14 mouse cellular contexts compared by ENCODE assay signal in genomic region chr2:109950311-109950710, GRCm38 (mm10).
"Had no signal": no experiment of that assay in that cellular context is flagged by ENCODE, and none has a peak within 500 bp of the region (broad histone marks: within the 10 kb centered on the region; RNA-seq: fewer than 3 reads in every experiment).

No protein-coding gene starts in this region.

- DNase-seq: kidney, adult 18-20 months; kidney, postnatal 14 days; lung, adult 18-20 months; retina, postnatal 1 day; right cerebral cortex, postnatal 4 days; spleen, adult 18-20 months; thymus, adult 2 months; thymus, postnatal 25 days had no signal

- H3K27me3 ChIP-seq: kidney, embryonic 15.5 days; neural tube, embryonic 13.5 days; stomach, embryonic 15.5 days had no signal

- H3K4me3 ChIP-seq: kidney, embryonic 15.5 days; limb, embryonic 10.5 days; midbrain, embryonic 12.5 days; neural tube, embryonic 13.5 days; stomach, embryonic 15.5 days had no signal

- H3K9me3 ChIP-seq: kidney, embryonic 15.5 days; limb, embryonic 10.5 days; midbrain, embryonic 12.5 days; neural tube, embryonic 13.5 days; stomach, embryonic 15.5 days had no signal

- H3K9ac ChIP-seq: kidney, embryonic 15.5 days; midbrain, embryonic 12.5 days; neural tube, embryonic 13.5 days; stomach, embryonic 15.5 days had no signal

- ATAC-seq: midbrain, embryonic 16.5 days had no signal

- H3K27ac ChIP-seq: kidney, embryonic 15.5 days; limb, embryonic 10.5 days; midbrain, embryonic 12.5 days; neural tube, embryonic 13.5 days; stomach, embryonic 15.5 days had no signal

- H3K36me3 ChIP-seq: kidney, embryonic 15.5 days; limb, embryonic 10.5 days; midbrain, embryonic 12.5 days; neural tube, embryonic 13.5 days; stomach, embryonic 15.5 days had no signal

- H3K4me2 ChIP-seq: kidney, embryonic 15.5 days; midbrain, embryonic 12.5 days; neural tube, embryonic 13.5 days; stomach, embryonic 15.5 days had no signal
